Mouse (Mus musculus): ENCODE measurements around the gene Ylpm1.

Gene Ylpm1

DNA sequence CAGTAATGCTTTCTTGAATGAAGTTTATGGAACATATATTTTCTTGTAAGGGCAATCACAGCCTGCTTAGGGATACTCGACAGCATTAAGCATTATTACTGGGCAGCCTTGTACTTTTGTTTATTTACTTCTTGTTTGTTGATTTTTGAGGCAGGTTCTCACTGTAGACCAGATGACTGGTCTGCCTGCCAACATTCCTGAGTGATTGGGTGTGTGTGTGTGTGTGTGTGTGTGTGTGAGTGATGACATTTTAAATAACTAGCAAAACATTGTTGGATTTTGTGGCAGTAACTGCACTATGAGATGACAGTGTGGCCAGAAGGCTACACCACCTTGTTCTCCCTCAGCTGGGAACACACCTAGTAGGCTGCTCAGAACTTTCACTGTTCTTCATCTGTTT is 13.7 kb downstream of the Ylpm1 start:
- no peak for DNase-seq (ENCODE audit: low spot score in 2 of 2)

DNA sequence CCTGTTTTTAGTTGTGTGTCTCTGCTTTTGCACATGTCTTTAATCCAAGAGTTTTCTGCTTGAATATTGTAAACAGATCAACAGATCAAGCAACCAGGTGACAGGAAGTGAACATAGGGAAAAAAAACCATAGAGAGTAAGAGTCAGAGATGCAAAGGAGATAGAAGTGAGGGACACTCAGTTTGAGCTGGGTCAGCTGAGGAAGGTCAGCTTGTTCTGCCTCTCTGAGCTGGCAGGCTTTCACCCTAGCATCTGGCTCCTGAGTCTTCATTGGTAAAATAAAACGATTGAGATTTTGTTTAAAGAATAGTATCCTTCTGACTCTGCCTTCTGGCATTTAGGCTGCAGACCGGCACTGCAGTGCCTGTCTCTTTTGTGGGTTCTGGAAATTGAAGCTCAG is 14.4 kb downstream of the Ylpm1 start:
- DNase-seq (ENCODE audit: low spot score in 2 of 2) = no peak

DNA sequence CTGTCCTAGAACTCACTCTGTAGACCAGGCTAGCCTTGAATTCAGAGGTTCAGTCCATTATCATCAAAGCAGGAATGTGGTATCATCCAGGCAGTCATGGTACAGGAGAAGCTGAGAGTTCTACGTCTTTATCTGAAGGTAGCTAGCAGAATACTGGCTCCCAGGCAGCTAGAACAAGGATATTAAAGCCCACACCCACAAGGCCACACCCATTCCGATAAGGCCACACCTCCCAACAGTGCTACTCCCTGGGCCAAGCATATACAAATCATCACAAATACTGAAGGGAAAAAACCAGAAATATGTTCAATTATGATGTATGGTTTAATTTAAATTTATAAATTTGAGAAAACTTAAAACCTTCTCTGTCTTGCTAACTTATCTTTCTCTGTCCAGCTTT is 16.1 kb downstream of the Ylpm1 start:
- DNase-seq (ENCODE audit: low spot score in 2 of 2) = no peak

DNA sequence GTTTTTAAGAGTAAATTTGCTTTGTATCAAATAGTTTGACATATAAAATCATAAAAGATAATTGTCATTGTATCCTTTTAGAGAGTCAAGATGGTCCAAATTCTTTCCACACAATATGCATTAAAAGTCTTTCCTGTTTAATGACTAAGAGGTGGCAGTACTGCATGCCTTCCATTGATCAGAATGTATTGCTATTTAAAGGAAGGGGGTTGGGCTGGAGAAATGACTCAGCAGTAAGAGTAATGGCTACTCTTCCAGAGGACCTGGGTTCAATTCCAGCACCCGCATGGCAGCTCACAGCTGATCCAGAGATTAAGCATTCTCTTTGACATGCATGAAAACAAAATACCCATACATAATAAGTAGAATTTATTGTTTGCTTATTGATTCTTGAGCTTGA is 25.9 kb downstream of the Ylpm1 start:
- no peak for DNase-seq (ENCODE audit: low spot score in 2 of 2)

DNA sequence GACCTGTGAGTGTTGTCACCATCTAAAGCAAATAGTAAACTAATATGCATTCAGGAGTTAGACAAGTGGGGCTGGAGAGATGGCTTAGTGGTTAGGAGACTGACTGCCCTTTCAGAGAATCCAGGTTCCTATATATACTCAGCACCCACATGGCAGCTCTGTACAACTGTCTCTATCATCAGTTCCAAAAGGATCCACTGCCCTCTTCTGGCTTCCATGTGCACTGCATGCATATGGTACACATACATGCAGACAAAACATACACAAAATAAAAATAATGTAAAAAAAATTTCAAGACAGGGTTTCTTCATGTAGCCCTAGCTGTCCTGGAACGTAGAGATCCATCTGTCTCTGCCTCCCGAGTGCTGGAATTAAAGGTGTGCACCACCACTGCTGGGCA is 36.6 kb downstream of the Ylpm1 start:
- peak; percentile 14 to 21 for DNase-seq (ENCODE audit: low spot score in 2 of 2)

DNA sequence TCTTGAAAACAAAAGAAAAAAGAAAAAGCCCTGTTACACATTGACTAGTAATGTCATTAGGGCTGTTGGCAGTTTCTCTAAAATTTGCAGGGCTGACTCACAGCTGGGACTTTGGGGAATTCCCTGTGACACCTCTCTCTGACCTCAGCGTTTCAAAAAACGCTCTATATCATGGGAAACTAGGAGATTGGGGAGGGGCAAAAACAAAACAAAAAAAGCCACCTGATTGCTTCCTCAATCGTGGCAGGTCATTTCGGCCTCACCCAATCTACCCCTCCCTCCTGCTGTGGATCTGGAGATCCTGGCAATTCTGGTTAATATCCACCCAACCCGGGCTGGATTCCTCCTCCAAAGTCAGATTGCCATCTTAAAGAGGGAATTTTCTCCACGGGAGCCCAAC is 55.1 kb downstream of the Ylpm1 start:
- DNase-seq (ENCODE audit: low spot score in 2 of 2) = no peak

DNA sequence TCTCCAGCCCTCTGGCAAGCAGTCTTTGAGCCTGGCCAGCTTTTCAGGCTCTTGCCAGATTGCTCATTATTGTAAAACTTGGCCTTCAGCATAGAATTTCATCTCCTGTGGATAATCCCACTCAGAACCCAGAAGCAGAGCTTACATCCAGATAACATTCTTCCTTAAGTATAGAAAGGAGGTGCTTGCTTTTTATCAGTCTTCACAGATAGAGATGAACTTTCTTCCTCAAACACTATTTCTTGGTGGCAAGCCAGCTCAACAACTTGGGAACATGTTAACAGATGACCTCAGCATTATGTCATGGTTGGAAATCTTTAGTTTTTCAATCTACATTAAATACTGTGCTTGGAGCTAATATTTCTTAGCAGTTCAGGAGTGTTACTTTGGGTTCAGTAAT is 74.9 kb downstream of the Ylpm1 start:
- DNase-seq (ENCODE audit: low spot score in 2 of 2) = no peak

DNA sequence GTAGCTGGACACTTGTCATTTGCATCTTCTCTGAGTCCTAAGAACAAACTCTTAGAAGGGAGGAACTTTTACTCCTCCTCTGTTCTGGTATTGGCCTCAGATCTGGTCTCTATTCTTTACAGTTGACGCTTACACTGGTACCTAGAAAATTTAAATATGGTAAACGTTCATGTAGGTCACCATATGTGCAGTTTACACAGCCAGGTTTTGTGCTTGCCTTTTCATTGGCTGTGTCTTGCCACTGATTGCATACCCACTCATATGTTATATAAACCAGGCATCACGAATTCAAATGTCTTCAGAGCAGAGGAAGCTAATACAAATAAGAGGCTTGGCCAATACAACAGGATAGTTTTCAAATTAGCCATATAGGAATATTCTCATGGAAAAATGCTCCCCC is 81.0 kb downstream of the Ylpm1 start:
- DNase-seq (ENCODE audit: low spot score in 2 of 2) = no peak

DNA sequence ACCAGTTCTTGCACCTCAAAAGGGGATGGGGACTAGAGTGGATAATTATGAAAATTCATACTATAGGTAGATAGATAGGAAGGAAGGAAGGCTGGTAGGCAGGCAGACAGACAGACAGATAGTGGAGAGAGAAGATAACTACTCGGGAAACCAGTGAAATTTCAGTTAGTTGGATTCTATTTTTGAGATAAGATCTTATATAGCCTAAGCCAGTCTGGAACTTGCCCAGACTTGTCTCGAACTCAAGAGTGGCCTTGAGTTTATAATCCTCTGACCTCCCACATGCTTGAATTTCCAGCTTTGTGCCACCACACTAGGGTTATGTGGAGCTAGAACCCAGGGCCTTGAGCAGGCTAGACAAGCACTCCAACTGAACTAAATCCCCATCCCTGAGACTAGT is 88.1 kb downstream of the Ylpm1 start:
- no peak for DNase-seq (ENCODE audit: low spot score in 2 of 2)

DNA sequence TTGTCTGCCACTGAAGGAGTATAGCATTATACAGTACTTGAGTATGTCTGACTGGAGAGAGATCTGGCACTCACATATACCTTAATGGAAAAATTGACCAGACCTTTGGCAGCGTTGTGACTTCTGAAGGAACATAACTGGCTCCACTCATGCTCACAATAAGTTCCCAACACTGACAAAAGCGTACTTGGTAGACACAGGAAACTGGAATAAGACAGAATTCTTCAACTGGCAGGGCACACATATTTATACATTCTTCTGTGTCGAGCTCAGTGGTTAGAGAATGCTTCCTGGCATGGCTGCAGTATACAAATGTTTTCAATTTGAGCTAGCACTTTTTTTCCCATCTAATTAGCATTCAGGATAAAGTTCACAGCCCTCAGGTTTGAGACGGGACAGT is 88.8 kb downstream of the Ylpm1 start:
- no peak for DNase-seq (ENCODE audit: low spot score in 2 of 2)

DNA sequence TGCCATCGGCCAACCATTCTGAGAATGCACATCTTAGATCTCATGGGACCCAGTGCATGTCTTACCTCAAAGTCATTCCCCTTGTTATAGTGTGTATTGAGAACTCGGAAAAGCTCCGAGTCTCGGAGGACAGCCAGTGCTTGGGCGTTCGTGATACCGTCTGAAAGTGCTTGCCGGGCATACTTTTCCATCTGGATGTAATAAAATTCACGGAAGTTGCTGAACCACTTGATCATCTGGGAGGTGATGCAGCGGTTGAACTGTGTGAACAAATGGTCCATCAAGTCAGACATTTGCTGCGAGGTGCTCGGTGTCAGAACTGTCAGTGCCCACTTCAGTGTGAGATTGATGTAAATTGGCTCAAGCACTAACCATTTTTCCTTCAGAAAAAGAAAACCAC is 91.7 kb downstream of the Ylpm1 start:
- DNase-seq (ENCODE audit: low spot score in 2 of 2) = no peak

DNA sequence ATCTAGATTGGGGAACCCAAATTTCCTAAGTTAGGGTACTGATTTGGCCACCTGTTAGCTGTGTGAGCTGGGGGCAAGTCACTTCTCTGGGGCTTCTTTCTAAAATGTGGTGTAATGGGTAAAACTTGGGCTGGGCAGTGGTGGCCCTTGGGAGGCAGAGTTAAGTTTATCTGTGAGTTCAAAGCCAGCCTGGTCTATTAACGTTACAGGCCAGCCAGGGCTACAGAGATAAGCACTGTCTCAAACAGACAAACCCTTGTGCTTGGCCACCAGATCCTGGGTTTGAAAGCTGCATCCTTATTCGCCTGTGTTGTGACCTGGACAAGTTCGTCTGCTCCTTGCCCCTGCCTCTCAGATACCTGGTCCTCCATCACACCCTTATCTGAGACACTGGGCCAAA is 95.1 kb downstream of the Ylpm1 start:
- no peak for DNase-seq (ENCODE audit: low spot score in 2 of 2)

DNA sequence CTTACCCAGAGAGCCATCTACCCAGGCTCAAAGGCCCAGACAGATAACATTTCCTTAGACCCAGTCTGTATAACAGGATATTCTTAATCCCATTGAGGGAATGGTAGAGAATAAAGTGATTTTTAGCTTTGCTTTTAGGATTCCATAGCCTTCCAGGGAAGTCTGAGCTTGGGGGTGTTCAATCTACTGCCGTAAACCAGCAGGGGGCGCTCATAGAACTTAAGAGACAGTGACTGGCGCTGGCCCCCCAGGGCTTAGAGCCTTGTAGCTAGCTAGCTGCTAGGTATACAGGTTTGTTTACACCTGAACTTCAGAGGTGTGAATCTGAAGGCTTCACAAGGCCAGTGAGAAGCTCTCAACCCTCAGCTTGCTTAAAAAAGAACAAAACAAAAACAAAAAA is 96.1 kb downstream of the Ylpm1 start:
- DNase-seq (ENCODE audit: low spot score in 2 of 2) = peak; percentile 58 to 72

DNA sequence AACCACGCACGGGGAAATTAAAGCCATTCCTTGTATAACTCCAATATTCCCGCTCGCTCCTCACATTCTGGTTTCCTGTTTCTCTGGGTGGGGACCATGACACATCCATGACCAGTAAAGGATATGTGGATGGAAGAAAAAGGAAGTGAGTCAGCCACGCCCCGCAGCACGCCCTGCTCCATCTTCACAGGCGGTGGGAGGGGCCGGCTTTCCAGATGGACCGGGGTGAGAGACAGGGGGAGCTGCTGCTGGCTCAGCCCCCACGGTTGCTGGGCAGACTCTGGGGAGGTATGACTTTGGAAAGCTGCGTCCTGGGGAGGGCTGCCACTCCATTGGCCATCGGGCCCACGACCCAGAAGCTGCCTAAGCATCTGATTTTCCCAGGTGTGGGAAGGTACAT is 97.9 kb downstream of the Ylpm1 start:
- no peak for DNase-seq (ENCODE audit: low spot score in 2 of 2)

DNA sequence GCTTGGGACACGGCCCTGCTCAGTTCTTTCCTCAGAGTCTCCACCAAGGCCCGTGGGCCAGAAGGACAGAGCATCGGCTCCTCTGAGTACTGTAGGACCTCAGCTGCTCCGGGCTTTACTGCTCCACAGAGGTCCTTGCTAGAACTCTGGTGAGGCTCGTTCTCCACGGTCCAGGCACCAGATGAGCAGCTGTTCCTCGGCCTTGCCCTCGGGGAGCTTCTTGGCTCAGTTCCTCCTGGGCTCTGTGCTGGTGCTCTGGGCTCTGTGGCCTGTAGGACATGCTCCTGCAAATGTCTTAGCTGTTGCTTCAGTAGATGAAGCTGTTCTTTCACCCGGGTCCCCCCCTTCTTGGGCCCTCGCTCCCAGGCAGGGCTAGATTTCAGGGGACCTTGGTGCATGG is 98.6 kb downstream of the Ylpm1 start:
- DNase-seq (ENCODE audit: low spot score in 2 of 2) = no peak

DNA sequence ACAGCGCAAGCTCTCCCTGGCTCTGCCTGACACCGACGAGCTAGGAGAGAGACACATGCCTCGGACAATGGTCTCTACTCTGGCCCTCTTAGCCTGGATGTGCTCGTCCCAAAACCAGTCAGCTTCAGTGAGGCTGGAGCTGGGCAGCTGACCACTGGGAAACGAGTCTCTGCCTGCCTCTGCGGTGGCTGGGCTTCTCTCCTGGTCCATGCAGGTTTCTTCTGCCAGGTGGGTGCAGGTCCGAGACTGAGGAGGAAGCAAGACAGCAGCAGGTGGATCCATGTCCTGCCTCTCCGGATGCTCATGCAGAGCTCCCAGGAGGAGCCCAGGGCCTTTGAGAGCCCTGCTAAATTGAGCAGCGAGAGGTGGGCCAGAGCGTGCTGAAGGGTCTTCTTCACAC is 99.0 kb downstream of the Ylpm1 start:
- DNase-seq (ENCODE audit: low spot score in 2 of 2) = no peak

DNA sequence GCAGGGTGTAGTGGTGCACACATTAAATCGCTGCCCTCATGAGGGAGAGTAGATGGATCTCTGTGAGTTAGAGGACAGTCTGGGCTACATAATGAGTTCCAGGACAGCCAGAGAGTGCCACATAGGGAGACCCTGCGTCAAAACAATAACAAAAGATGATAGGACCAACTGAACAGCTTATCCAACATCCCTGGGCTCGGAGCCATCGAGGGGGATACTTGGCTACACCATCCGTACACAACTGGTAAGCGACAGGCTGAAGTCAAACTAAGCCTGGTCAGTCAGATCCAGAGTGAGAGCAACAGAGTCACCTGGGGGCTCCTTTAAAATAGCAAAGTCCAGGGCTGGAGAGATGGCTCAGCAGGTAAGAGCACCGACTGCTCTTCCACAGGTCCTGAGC is 99.7 kb downstream of the Ylpm1 start:
- DNase-seq (ENCODE audit: low spot score in 2 of 2) = no peak

DNA sequence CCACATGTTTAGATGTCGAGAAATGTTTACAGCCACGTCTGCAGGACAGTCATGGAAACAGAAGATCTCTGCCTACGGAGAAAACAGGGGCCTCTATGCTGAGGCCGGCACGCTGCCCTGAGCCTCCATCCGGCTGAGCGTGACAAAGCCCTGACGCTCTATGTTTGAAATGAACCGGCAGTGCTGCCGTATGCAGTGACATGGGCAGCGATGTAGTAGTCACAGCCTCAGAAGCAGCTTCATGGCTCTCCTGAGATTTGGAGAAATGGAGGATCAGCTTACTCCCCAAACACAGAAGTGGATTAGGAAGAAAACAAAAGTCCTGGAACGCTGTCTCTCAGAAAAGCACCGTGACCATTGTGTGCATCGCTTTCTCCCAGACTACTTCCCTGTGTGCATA is 104.9 kb downstream of the Ylpm1 start:
- DNase-seq (ENCODE audit: low spot score in 2 of 2) = no peak

DNA sequence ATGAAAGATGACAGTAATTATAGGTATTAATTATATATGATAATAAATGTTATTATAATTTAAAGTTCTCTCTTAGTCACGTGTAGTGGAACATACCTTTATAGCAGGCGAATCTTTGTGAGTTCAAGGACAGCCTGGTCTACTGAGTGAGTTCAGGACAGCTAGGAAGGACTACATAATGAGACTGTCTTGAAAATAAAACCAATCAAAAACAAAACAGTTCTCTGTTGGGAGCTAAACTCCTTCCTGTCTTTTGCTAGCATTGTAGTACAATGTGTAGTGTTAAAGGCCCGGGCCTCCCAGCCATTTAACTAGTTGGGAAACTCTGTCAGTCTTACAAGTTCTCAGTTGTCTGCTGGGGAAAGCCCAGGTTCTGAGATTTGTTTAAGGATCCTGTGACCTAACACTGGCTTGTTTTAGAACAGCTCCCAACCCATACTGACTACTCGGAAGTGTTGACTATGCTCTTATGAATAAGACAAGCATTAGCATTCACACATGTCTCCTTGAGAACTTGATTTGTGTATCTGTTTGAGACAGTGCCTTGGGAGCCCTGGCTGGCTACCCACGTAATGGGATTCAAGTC is 105.5 kb downstream of the Ylpm1 start:
- DNase-seq (ENCODE audit: low spot score in 2 of 2) = no peak

DNA sequence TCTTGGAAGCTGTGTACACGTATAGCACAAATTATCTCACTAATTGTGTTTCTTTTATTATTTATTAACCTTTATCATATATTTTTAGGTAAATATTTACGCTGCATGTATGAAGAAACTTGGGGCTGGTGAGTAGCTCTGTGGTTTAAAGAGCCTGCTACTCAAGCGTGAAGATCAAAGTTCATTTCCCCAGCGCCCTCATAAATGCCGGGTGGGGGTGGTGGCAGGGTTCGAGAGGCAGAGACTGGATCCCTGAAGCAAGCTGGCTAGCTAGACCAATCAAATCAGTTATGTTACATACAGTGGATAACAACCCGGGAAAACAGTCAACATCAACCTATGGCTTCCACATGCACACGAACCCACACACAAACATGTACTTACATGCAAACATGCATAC is 107.0 kb downstream of the Ylpm1 start:
- DNase-seq (ENCODE audit: low spot score in 2 of 2) = no peak

DNA sequence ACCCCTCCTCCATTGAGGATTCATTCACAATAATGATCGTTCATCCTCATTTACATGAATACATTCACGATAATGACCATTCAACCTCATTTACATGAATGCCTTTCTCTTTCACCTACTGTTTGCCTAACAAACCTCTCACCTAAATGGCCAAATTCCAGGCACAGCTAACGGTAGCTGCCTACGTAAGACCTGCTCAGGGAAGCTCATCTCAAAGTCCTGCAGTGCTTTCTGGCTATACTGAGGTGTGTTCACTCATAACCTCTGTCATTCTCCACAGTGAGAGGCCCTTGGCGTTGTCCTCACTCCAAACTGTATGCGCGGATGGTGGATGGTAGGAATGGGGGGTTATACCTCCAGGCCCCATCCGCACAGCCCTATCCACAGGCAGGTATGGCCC is 108.7 kb downstream of the Ylpm1 start:
- DNase-seq (ENCODE audit: low spot score in 2 of 2) = no peak

DNA sequence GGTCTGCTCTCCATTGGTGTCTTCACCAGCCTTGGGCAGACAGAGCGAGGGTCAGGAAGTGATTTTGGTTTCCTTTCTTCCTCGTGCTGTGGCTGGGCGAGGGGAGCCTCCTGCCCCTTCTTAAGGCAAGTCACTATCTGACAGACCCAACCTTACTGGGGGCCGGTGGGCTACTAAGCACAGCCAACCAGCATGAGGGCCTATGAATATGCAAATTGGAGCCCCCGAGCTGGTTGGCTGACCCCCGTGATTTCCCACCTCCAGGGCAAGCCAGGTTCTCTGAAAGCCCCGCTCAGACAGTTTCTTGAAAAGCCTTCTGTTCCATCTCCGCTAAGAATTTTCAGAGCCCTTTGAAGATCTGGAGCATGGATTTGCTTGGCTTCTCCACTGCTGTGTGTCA is 110.2 kb downstream of the Ylpm1 start:
- DNase-seq (ENCODE audit: low spot score in 2 of 2) = no peak

DNA sequence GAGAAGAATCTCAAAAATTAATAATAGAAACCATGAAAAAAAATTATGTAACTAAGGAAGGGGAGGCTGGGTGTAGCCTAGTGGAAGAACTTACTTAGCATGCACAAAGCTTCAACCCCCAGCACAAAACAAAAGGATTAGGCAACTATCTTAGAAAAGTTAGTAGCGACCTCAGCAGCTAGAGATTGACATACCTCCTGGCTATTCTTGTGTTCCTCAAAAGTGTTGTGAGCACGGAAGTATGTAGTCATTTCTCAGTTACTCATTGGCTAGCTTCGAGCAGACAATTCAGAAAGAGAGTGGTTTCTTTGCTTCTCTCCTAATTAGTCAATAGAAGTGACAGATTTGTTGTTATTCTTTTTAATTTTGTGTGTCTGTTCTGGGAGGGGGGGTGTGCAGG is 112.5 kb downstream of the Ylpm1 start:
- DNase-seq (ENCODE audit: low spot score in 2 of 2) = no peak

DNA sequence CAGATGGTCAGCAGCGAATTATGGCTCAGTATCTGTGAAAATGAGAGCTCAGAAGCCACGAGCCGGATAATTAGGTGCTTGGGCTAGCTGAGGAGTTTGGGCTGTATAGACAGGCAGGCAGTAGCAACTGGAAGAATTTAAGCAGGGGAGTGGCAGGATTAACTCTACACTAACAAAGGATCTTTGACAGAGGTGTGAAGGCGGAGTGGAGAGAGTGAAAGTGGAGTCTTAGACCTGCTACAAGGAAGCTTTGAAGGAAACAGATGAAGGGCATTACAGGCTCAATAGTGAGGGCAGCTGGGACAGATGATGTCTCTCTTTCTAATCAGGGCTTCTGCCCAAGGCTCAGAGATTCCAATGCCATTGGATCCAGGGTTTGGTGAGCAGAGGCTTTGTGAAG is 113.3 kb downstream of the Ylpm1 start:
- no peak for DNase-seq (ENCODE audit: low spot score in 2 of 2)
